Mouse (Mus musculus) embryonic facial prominence, embryonic 15.5 days (tissue): Measurements from ENCODE around the gene Fgf12. TPM values are rescaled to one million over a fixed set of nuclear protein-coding genes. Genes with fewer than 3 reads are reported as not detected.

Source experiments
- ATAC-seq: fragments of 200-750 bp; cut with Nextera tagmentation; 2 replicates; pipeline ENCODE4 v1.8.0; 2017; ENCODE audit warnings: low read depth, moderate TSS enrichment; ENCODE audit not compliant: insufficient number of reproducible peaks, low FRiP score, low TSS enrichment
- H3K27ac ChIP-seq: fragments of 300-500 bp; sonication (generic); replicated peaks from 2 replicates; pipeline ENCODE4 v1.5.1; 2015; ENCODE audit warnings: mild to moderate bottlenecking, inconsistent platforms
- H3K27me3 ChIP-seq: fragments of 300-500 bp; sonication (generic); 2 replicates; pipeline ENCODE4 v1.6.1; 2015; ENCODE audit warnings: inconsistent platforms
- H3K36me3 ChIP-seq: fragments of 300-500 bp; sonication (generic); 2 replicates; pipeline ENCODE4 v1.6.1; 2015; ENCODE audit warnings: mild to moderate bottlenecking, inconsistent platforms
- H3K4me1 ChIP-seq: fragments of 300-500 bp; sonication (generic); 2 replicates; pipeline ENCODE4 v1.6.1; 2015; ENCODE audit warnings: inconsistent platforms
- H3K4me2 ChIP-seq: fragments of 300-500 bp; sonication (generic); replicated peaks from 2 replicates; pipeline ENCODE4 v1.6.1; 2015; ENCODE audit warnings: mild to moderate bottlenecking, inconsistent platforms
- H3K4me3 ChIP-seq: fragments of 300-500 bp; sonication (generic); replicated peaks from 2 replicates; pipeline ENCODE4 v1.5.1; 2015; ENCODE audit warnings: mild to moderate bottlenecking, inconsistent platforms
- H3K9ac ChIP-seq: fragments of 300-500 bp; sonication (generic); 2 replicates; pipeline ENCODE4 v1.6.1; 2015; ENCODE audit warnings: inconsistent platforms
- H3K9me3 ChIP-seq: fragments of 300-500 bp; sonication (generic); replicated peaks from 2 replicates; pipeline ENCODE4 v1.6.1; 2016; ENCODE audit warnings: inconsistent platforms
- WGBS: fragments of 180-500 bp; shearing (Covaris S2); methylation state at CpG from one replicate; pipeline ENCODE4 v1.1.7; 2015; 5-methylcytosine and 5-hydroxymethylcytosine counted together
- polyA plus RNA-seq: library from polyadenylated mRNA; unstranded; fragments of >200 nt; fragmentation: Nextera tagmentation; extraction: Ambion mirVana; gene quantifications from 2 replicates; pipeline ENCODE4 v1.2.1, GENCODE M21; 2015

Fgf12 gene
- polyA plus RNA-seq, 1 experiment from 2014 or later = 6.0 TPM

GRCm38 (mm10) chr16:28610940-28611339 is 141.9 kb downstream of the Fgf12 start:
- no peak overlapping the region for H3K4me3 ChIP-seq
- H3K36me3 ChIP-seq = no peaks in the 10 kb centered on the region
- no peaks in the 10 kb centered on the region for H3K9me3 ChIP-seq
- H3K27me3 ChIP-seq = no peaks in the 10 kb centered on the region
- 0 out of 2 replicates have a peak, but pooled peaks have one; percentile 15 for ATAC-seq
- 0 out of 2 replicates have a peak, but pooled peaks cover 8% of the 10 kb centered on the region for H3K4me1 ChIP-seq
- H3K9ac ChIP-seq = no peak overlapping the region
- 10% methylated on average over 3 of the region's 3 CpGs for WGBS
- no peak overlapping the region for H3K27ac ChIP-seq
- H3K4me2 ChIP-seq = no peak overlapping the region

- Histone ChIP-seq H3K9ac (no peak overlapping the region), H3K27me3 (no peaks in the 10 kb centered on the region), H3K4me1 (no peaks in the 10 kb centered on the region), H3K36me3 (no peaks in the 10 kb centered on the region), H3K4me3 (no peak overlapping the region), H3K27ac (no peak overlapping the region), H3K4me2 (no peak overlapping the region), H3K9me3 (no peaks in the 10 kb centered on the region)
- no peak for ATAC-seq
- WGBS = 79% methylated on average over 1 of the region's 1 CpGs
Measured at GRCm38 (mm10) chr16:28603155-28603554, 149.7 kb downstream of the Fgf12 start.

GRCm38 (mm10) chr16:28601723-28602122 is 151.1 kb downstream of the Fgf12 start:
- no peak overlapping the region for H3K4me2 ChIP-seq
- 70% methylated on average over 4 of the region's 4 CpGs for WGBS

GRCm38 (mm10) chr16:28596112-28596511 is 156.8 kb downstream of the Fgf12 start:
- no peaks in the 10 kb centered on the region for H3K36me3 ChIP-seq
- H3K9me3 ChIP-seq = no peaks in the 10 kb centered on the region
- no peak overlapping the region for H3K27ac ChIP-seq
- H3K9ac ChIP-seq = no peak overlapping the region
- no peak overlapping the region for H3K4me3 ChIP-seq
- WGBS = 89% methylated on average over 13 of the region's 13 CpGs
- ATAC-seq = no peak
- no peaks in the 10 kb centered on the region for H3K4me1 ChIP-seq
- H3K27me3 ChIP-seq = no peaks in the 10 kb centered on the region
- no peak overlapping the region for H3K4me2 ChIP-seq

More at GRCm38 (mm10) chr16:28601723-28602122, 151.1 kb downstream of the Fgf12 start:
- Histone ChIP-seq H3K36me3 (no peaks in the 10 kb centered on the region), H3K27ac (no peak overlapping the region), H3K27me3 (no peaks in the 10 kb centered on the region), H3K4me1 (no peaks in the 10 kb centered on the region), H3K9ac (no peak overlapping the region), H3K4me3 (no peak overlapping the region), H3K9me3 (no peaks in the 10 kb centered on the region)
- no peak for ATAC-seq

- peak; percentile 24; the same call in 1 of the 2 replicates for ATAC-seq
- Histone ChIP-seq H3K4me2 (peak overlapping the region; percentile 50), H3K36me3 (no peaks in the 10 kb centered on the region), H3K4me3 (peak overlapping the region; percentile 35), H3K27me3 (no peaks in the 10 kb centered on the region), H3K9me3 (no peaks in the 10 kb centered on the region), H3K9ac (no peak overlapping the region), H3K27ac (no peak overlapping the region), H3K4me1 (no peaks in the 10 kb centered on the region)
- WGBS = 25% methylated on average over 26 of the region's 26 CpGs
Measured at GRCm38 (mm10) chr16:28593075-28593915, 159.6 kb downstream of the Fgf12 start.

- no peaks in the 10 kb centered on the region for H3K27me3 ChIP-seq
- no peak overlapping the region for H3K4me3 ChIP-seq
- H3K4me2 ChIP-seq = no peak overlapping the region
- no peaks in the 10 kb centered on the region for H3K9me3 ChIP-seq
- H3K36me3 ChIP-seq = no peaks in the 10 kb centered on the region
- no peak overlapping the region for H3K27ac ChIP-seq
- ATAC-seq = no peak
- WGBS = 86% methylated on average over 6 of the region's 6 CpGs
- H3K4me1 ChIP-seq = no peaks in the 10 kb centered on the region
- no peak overlapping the region for H3K9ac ChIP-seq
Measured at GRCm38 (mm10) chr16:28592466-28592865, 160.4 kb downstream of the Fgf12 start.

- Histone ChIP-seq H3K36me3 (no peaks in the 10 kb centered on the region), H3K27me3 (no peaks in the 10 kb centered on the region), H3K4me1 (no peaks in the 10 kb centered on the region), H3K9me3 (no peaks in the 10 kb centered on the region), H3K27ac (no peak overlapping the region), H3K9ac (no peak overlapping the region), H3K4me3 (no peak overlapping the region), H3K4me2 (no peak overlapping the region)
- 63% methylated on average over 9 of the region's 9 CpGs for WGBS
- no peak for ATAC-seq
Measured at GRCm38 (mm10) chr16:28591583-28591982, 161.3 kb downstream of the Fgf12 start.

- H3K27ac ChIP-seq = no peak overlapping the region
- no peaks in the 10 kb centered on the region for H3K27me3 ChIP-seq
- ATAC-seq = no peak
- H3K4me3 ChIP-seq = no peak overlapping the region
- H3K9me3 ChIP-seq = no peaks in the 10 kb centered on the region
- 48% methylated on average over 3 of the region's 3 CpGs for WGBS
- no peaks in the 10 kb centered on the region for H3K36me3 ChIP-seq
- H3K4me2 ChIP-seq = no peak overlapping the region
- H3K9ac ChIP-seq = no peak overlapping the region
- H3K4me1 ChIP-seq = no peaks in the 10 kb centered on the region
Measured at GRCm38 (mm10) chr16:28572212-28572611, 180.7 kb downstream of the Fgf12 start.

- Histone ChIP-seq H3K27me3 (peaks cover 27% of the 10 kb centered on the region), H3K9ac (no peak overlapping the region), H3K36me3 (no peaks in the 10 kb centered on the region), H3K4me2 (peak overlapping the region; percentile 94), H3K9me3 (no peaks in the 10 kb centered on the region), H3K4me3 (peak overlapping the region; percentile 49), H3K27ac (no peak overlapping the region), H3K4me1 (peaks cover 13% of the 10 kb centered on the region)
- ATAC-seq = peak; percentile 54
- under 1% methylated on average over 58 of the region's 58 CpGs for WGBS
Measured at GRCm38 (mm10) chr16:28564716-28565217, 188.1 kb downstream of the Fgf12 start.

- Histone ChIP-seq H3K9ac (no peak overlapping the region), H3K9me3 (no peaks in the 10 kb centered on the region), H3K36me3 (no peaks in the 10 kb centered on the region), H3K4me1 (peaks cover 13% of the 10 kb centered on the region), H3K4me3 (peak overlapping the region; percentile 49), H3K4me2 (peak overlapping the region; percentile 94), H3K27me3 (peaks cover 27% of the 10 kb centered on the region), H3K27ac (no peak overlapping the region)
- WGBS = under 1% methylated on average over 45 of the region's 45 CpGs
- ATAC-seq = peak; percentile 47
Measured at GRCm38 (mm10) chr16:28564075-28564715, 188.7 kb downstream of the Fgf12 start.

GRCm38 (mm10) chr16:28562847-28563246 is 190.0 kb downstream of the Fgf12 start:
- H3K4me2 ChIP-seq = no peak overlapping the region
- no peak for ATAC-seq
- no peak overlapping the region for H3K4me3 ChIP-seq
- H3K4me1 ChIP-seq = peaks cover 13% of the 10 kb centered on the region
- H3K9me3 ChIP-seq = no peaks in the 10 kb centered on the region
- no peaks in the 10 kb centered on the region for H3K36me3 ChIP-seq
- H3K27me3 ChIP-seq = peaks cover 27% of the 10 kb centered on the region
- H3K27ac ChIP-seq = no peak overlapping the region
- 69% methylated on average over 6 of the region's 6 CpGs for WGBS
- H3K9ac ChIP-seq = no peak overlapping the region
